Mouse (Mus musculus) bone marrow, adult 2 months (tissue): ENCODE data around the gene Siglecg. TPM values are rescaled to one million over a fixed set of nuclear protein-coding genes. Genes with fewer than 3 reads are reported as not detected.

Experiments used
- H3K27ac ChIP-seq: fragments of 200-500 bp; 2 replicates; pipeline ENCODE4 v1.5.1; 2012; ENCODE audit warnings: low read depth, mild to moderate bottlenecking, control low read depth, inconsistent platforms, low read length; ENCODE audit not compliant: control insufficient read depth, poor library complexity, insufficient read depth
- H3K4me1 ChIP-seq: fragments of 200-500 bp; 2 replicates; pipeline ENCODE4 v1.6.1; 2011; ENCODE audit warnings: low read length; ENCODE audit not compliant: control insufficient read depth, insufficient read depth
- H3K4me3 ChIP-seq: fragments of 200-500 bp; replicated peaks from 2 replicates; pipeline ENCODE3; 2011; ENCODE audit warnings: mild to moderate bottlenecking, low read depth, low read length, control low read depth; ENCODE audit not compliant: control insufficient read depth
- CTCF ChIP-seq: fragments of 200-500 bp; IDR thresholded peaks from 2 replicates; pipeline ENCODE4 v1.5.1; 2011; ENCODE audit warnings: low read length, control low read depth; ENCODE audit not compliant: control insufficient read depth, insufficient read depth
- POLR2A ChIP-seq: fragments of 200-500 bp; IDR thresholded peaks from 2 replicates; pipeline ENCODE4 v1.6.1; 2011; ENCODE audit warnings: low read depth, mild to moderate bottlenecking, control low read depth, low read length, borderline replicate concordance; ENCODE audit not compliant: control insufficient read depth
- WGBS: fragments of 180-500 bp; shearing (Covaris S2); methylation state at CpG from one replicate; pipeline ENCODE4 v1.1.7; 2018; 5-methylcytosine and 5-hydroxymethylcytosine counted together
- polyA plus RNA-seq: library from polyadenylated mRNA; stranded (reverse); fragments of >200 nt; gene quantifications from 2 replicates; pipeline ENCODE4 v1.2.4, GENCODE M21; 2011; ENCODE audit warnings: low replicate concordance; ENCODE audit not compliant: missing spikeins, insufficient read depth, insufficient read length

Siglecg gene
- polyA plus RNA-seq, 1 experiment, result 73.3 TPM

GRCm38 (mm10) chr7:43463976-43464375 is 56.0 kb downstream of the Siglecg start:
- TF ChIP-seq CTCF, result no peak
- TF ChIP-seq POLR2A, result no peak
- peaks cover 2% of the 10 kb centered on the region for H3K4me1 ChIP-seq
- WGBS, result 80% methylated on average over 7 of the region's 7 CpGs
- H3K27ac ChIP-seq, result no peak overlapping the region
- no peak overlapping the region for H3K4me3 ChIP-seq

- 10% methylated on average over 35 of the region's 35 CpGs for WGBS
- Histone ChIP-seq H3K27ac (peak overlapping the region; percentile 8; the same call in 1 of the 2 replicates), H3K4me3 (peak overlapping the region; percentile 74), H3K4me1 (peaks cover 2% of the 10 kb centered on the region)
- TF ChIP-seq POLR2A, result 0 out of 2 replicates have a peak, but pooled peaks have one; percentile 9
- peak; percentile 25; the same call in 1 of the 2 replicates for TF ChIP-seq CTCF
These were observed 56.9 kb downstream of the Siglecg start for GRCm38 (mm10) chr7:43464864-43465343.

GRCm38 (mm10) chr7:43465344-43466098 is 57.5 kb downstream of the Siglecg start:
- 0% methylated on average over 33 of the region's 33 CpGs for WGBS
- H3K4me1 ChIP-seq, result peaks cover 2% of the 10 kb centered on the region
- H3K4me3 ChIP-seq, result peak overlapping the region; percentile 74
- H3K27ac ChIP-seq, result peak overlapping the region; percentile 61
- TF ChIP-seq POLR2A (0 out of 2 replicates have a peak, but pooled peaks have one; percentile 1), CTCF (peak; percentile 11; the same call in 1 of the 2 replicates)

GRCm38 (mm10) chr7:43466099-43466694 is 58.2 kb downstream of the Siglecg start:
- TF ChIP-seq CTCF, result peak; percentile 91
- TF ChIP-seq POLR2A, result peak; percentile 38; the same call in 1 of the 2 replicates
- Histone ChIP-seq H3K27ac (peak overlapping the region; percentile 61), H3K4me1 (peaks cover 2% of the 10 kb centered on the region), H3K4me3 (peak overlapping the region; percentile 74)
- WGBS, result under 1% methylated on average over 33 of the region's 33 CpGs

Other genes with a start within 250 kb of the Siglecg start
- gene Zfp715, start 94.9 kb upstream of the Siglecg start, polyA plus RNA-seq, result 3.4 and 17.7 TPM in 2 replicates
- 0.75 and 3.3 TPM in 2 replicates for gene Siglecf, start 56.9 kb upstream of the Siglecg start, polyA plus RNA-seq
- gene Lim2, start 19.5 kb downstream of the Siglecg start, polyA plus RNA-seq, result 1.9 and 2.1 TPM in 2 replicates
- 18.5 and 43.6 TPM in 2 replicates for gene Nkg7, start 28.9 kb downstream of the Siglecg start, polyA plus RNA-seq
- 2.0 and 4.7 TPM in 2 replicates for gene Cldnd2, start 32.6 kb downstream of the Siglecg start, polyA plus RNA-seq
- 149 and 240 TPM in 2 replicates for gene Etfb, start 35.9 kb downstream of the Siglecg start, polyA plus RNA-seq
- gene Gm45233, start 35.9 kb downstream of the Siglecg start, polyA plus RNA-seq, result not detected in 2 replicates
- gene Vsig10l, start 54.9 kb downstream of the Siglecg start, polyA plus RNA-seq, result 1.9 and 5.7 TPM in 2 replicates
- gene Iglon5, start 81.9 kb downstream of the Siglecg start, polyA plus RNA-seq, result not detected in 2 replicates
- gene 4931406B18Rik, start 97.7 kb downstream of the Siglecg start, polyA plus RNA-seq, result 0.85 TPM in 1 of 2 replicates, not detected in the other
- 14.2 and 48.4 TPM in 2 replicates for gene Cd33, start 136.2 kb downstream of the Siglecg start, polyA plus RNA-seq
- gene Zfp658, start 154.1 kb downstream of the Siglecg start, polyA plus RNA-seq, result 1.3 and 2.9 TPM in 2 replicates
- 1.7 TPM in 2 replicates for gene Zfp719, start 171.4 kb downstream of the Siglecg start, polyA plus RNA-seq
- 1.6 TPM in 1 of 2 replicates, not detected in the other for gene Zfp819, start 199.0 kb downstream of the Siglecg start, polyA plus RNA-seq
- not detected in 2 replicates for gene Ceacam18, start 226.5 kb downstream of the Siglecg start, polyA plus RNA-seq